Mouse (Mus musculus): ENCODE data around the gene CN725425. TPM values are rescaled to one million over a fixed set of nuclear protein-coding genes. Genes with fewer than 3 reads are reported as not detected.

Gene CN725425
- polyA plus RNA-seq, 1 experiment from 2014 or later, result 0.06 TPM

- 21% methylated on average over 9 of the region's 9 CpGs for WGBS (ENCODE audit: insufficient replicate concordance)
- no peak for ATAC-seq (ENCODE audit: insufficient read depth)
- no peaks in the 10 kb centered on the region for H3K27me3 ChIP-seq
- H3K4me2 ChIP-seq, result no peak overlapping the region
- peaks cover 7% of the 10 kb centered on the region for H3K4me1 ChIP-seq (replicated peaks)
- H3K4me3 ChIP-seq (replicated peaks), result no peak overlapping the region
- H3K27ac ChIP-seq (replicated peaks), result no peak overlapping the region
- H3K36me3 ChIP-seq (replicated peaks), result no peaks in the 10 kb centered on the region
- H3K9me3 ChIP-seq (replicated peaks), result no peaks in the 10 kb centered on the region
- no peak overlapping the region for H3K9ac ChIP-seq
Observed at GRCm38 (mm10) chr15:91178656-91179314, 20.5 kb upstream of the CN725425 start.

- no peak overlapping the region for H3K4me2 ChIP-seq
- 60% methylated on average over 15 of the region's 15 CpGs for WGBS (ENCODE audit: insufficient replicate concordance)
- no peak for ATAC-seq (ENCODE audit: insufficient read depth)
- H3K27ac ChIP-seq (replicated peaks), result peak overlapping the region; percentile 48; the same call in 1 of the 2 replicates
- H3K9ac ChIP-seq, result no peak overlapping the region
- no peak overlapping the region for H3K4me3 ChIP-seq (replicated peaks)
- no peaks in the 10 kb centered on the region for H3K36me3 ChIP-seq (replicated peaks)
- H3K4me1 ChIP-seq (replicated peaks), result peaks cover 7% of the 10 kb centered on the region
- no peaks in the 10 kb centered on the region for H3K9me3 ChIP-seq (replicated peaks)
- no peaks in the 10 kb centered on the region for H3K27me3 ChIP-seq
Observed at GRCm38 (mm10) chr15:91179911-91180622, 19.2 kb upstream of the CN725425 start.

- 71% methylated on average over 6 of the region's 6 CpGs for WGBS (ENCODE audit: insufficient replicate concordance)
- ATAC-seq (ENCODE audit: insufficient read depth), result no peak
- Histone ChIP-seq H3K4me1 (replicated peaks) (peaks cover 3% of the 10 kb centered on the region), H3K27ac (replicated peaks) (no peak overlapping the region), H3K4me3 (replicated peaks) (no peak overlapping the region), H3K36me3 (replicated peaks) (no peaks in the 10 kb centered on the region), H3K27me3 (peaks cover 6% of the 10 kb centered on the region; the same call in 1 of the 2 replicates), H3K9me3 (replicated peaks) (no peaks in the 10 kb centered on the region), H3K4me2 (no peak overlapping the region), H3K9ac (no peak overlapping the region)
Observed at GRCm38 (mm10) chr15:91186358-91186757, 12.9 kb upstream of the CN725425 start.

GRCm38 (mm10) chr15:91190026-91190425, 9.3 kb upstream of the CN725425 start:
- Histone ChIP-seq H3K36me3 (replicated peaks) (no peaks in the 10 kb centered on the region), H3K4me3 (replicated peaks) (peak overlapping the region; percentile 52), H3K9ac (no peak overlapping the region), H3K27ac (replicated peaks) (no peak overlapping the region), H3K4me1 (replicated peaks) (peaks cover 20% of the 10 kb centered on the region), H3K9me3 (replicated peaks) (no peaks in the 10 kb centered on the region), H3K27me3 (peaks cover 8% of the 10 kb centered on the region; the same call in 1 of the 2 replicates), H3K4me2 (peak overlapping the region; percentile 73)
- WGBS (ENCODE audit: insufficient replicate concordance), result 52% methylated on average over 4 of the region's 4 CpGs
- ATAC-seq (ENCODE audit: insufficient read depth), result no peak

GRCm38 (mm10) chr15:91190519-91191207, 8.6 kb upstream of the CN725425 start:
- 52% methylated on average over 17 of the region's 17 CpGs for WGBS (ENCODE audit: insufficient replicate concordance)
- Histone ChIP-seq H3K27ac (replicated peaks) (peak overlapping the region; percentile 60), H3K4me2 (peak overlapping the region; percentile 73), H3K36me3 (replicated peaks) (no peaks in the 10 kb centered on the region), H3K4me1 (replicated peaks) (peaks cover 20% of the 10 kb centered on the region), H3K9me3 (replicated peaks) (no peaks in the 10 kb centered on the region), H3K9ac (0 out of 2 replicates have a peak overlapping the region, but pooled peaks have one; percentile 7), H3K27me3 (peaks cover 8% of the 10 kb centered on the region; the same call in 1 of the 2 replicates), H3K4me3 (replicated peaks) (peak overlapping the region; percentile 52)
- no peak for ATAC-seq (ENCODE audit: insufficient read depth)

GRCm38 (mm10) chr15:91191412-91192222, 7.7 kb upstream of the CN725425 start, which contains the start of gene Abcd2:
Gene Abcd2 (minus strand): TSS chr15:91191799.
- Histone ChIP-seq H3K9me3 (replicated peaks) (no peaks in the 10 kb centered on the region), H3K27ac (replicated peaks) (peak within 1 kb of the TSS; percentile 60), H3K36me3 (replicated peaks) (no peaks in the 10 kb centered on the region), H3K9ac (peak within 1 kb of the TSS; percentile 12; the same call in 1 of the 2 replicates), H3K4me3 (replicated peaks) (peak within 1 kb of the TSS; percentile 52), H3K4me1 (replicated peaks) (peaks cover 20% of the 10 kb centered on the region), H3K4me2 (peak within 1 kb of the TSS; percentile 73), H3K27me3 (peaks cover 8% of the 10 kb centered on the region; the same call in 1 of the 2 replicates)
- peak; percentile 87 for ATAC-seq (ENCODE audit: insufficient read depth)
- WGBS (ENCODE audit: insufficient replicate concordance), result under 1% methylated on average over 22 of the region's 22 CpGs

GRCm38 (mm10) chr15:91192223-91192598, 7.1 kb upstream of the CN725425 start:
- Histone ChIP-seq H3K9me3 (replicated peaks) (no peaks in the 10 kb centered on the region), H3K27ac (replicated peaks) (peak overlapping the region; percentile 60), H3K9ac (peak overlapping the region; percentile 12; the same call in 1 of the 2 replicates), H3K36me3 (replicated peaks) (no peaks in the 10 kb centered on the region), H3K4me1 (replicated peaks) (peaks cover 20% of the 10 kb centered on the region), H3K4me2 (peak overlapping the region; percentile 73), H3K4me3 (replicated peaks) (peak overlapping the region; percentile 52), H3K27me3 (peaks cover 8% of the 10 kb centered on the region; the same call in 1 of the 2 replicates)
- 5% methylated on average over 7 of the region's 7 CpGs for WGBS (ENCODE audit: insufficient replicate concordance)
- ATAC-seq (ENCODE audit: insufficient read depth), result peak; percentile 46

GRCm38 (mm10) chr15:91200833-91201232, 1.5 kb downstream of the CN725425 start:
- Histone ChIP-seq H3K36me3 (replicated peaks) (no peaks in the 10 kb centered on the region), H3K4me3 (replicated peaks) (no peak overlapping the region), H3K4me1 (replicated peaks) (no peaks in the 10 kb centered on the region), H3K9ac (no peak overlapping the region), H3K27ac (replicated peaks) (no peak overlapping the region), H3K27me3 (no peaks in the 10 kb centered on the region), H3K9me3 (replicated peaks) (no peaks in the 10 kb centered on the region), H3K4me2 (no peak overlapping the region)
- ATAC-seq (ENCODE audit: insufficient read depth), result no peak
- 60% methylated on average over 1 of the region's 1 CpGs for WGBS (ENCODE audit: insufficient replicate concordance)

GRCm38 (mm10) chr15:91202486-91202885, 3.2 kb downstream of the CN725425 start:
- H3K4me3 ChIP-seq (replicated peaks), result no peak overlapping the region
- no peaks in the 10 kb centered on the region for H3K27me3 ChIP-seq
- no peak overlapping the region for H3K4me2 ChIP-seq
- no peaks in the 10 kb centered on the region for H3K4me1 ChIP-seq (replicated peaks)
- no peaks in the 10 kb centered on the region for H3K9me3 ChIP-seq (replicated peaks)
- H3K27ac ChIP-seq (replicated peaks), result no peak overlapping the region
- H3K9ac ChIP-seq, result no peak overlapping the region
- no peaks in the 10 kb centered on the region for H3K36me3 ChIP-seq (replicated peaks)
- WGBS (ENCODE audit: insufficient replicate concordance), result 73% methylated on average over 1 of the region's 1 CpGs
- ATAC-seq (ENCODE audit: insufficient read depth), result no peak

GRCm38 (mm10) chr15:91203521-91203920, 4.2 kb downstream of the CN725425 start:
- Histone ChIP-seq H3K4me3 (replicated peaks) (no peak overlapping the region), H3K9ac (no peak overlapping the region), H3K27ac (replicated peaks) (no peak overlapping the region), H3K9me3 (replicated peaks) (no peaks in the 10 kb centered on the region), H3K4me2 (no peak overlapping the region), H3K27me3 (no peaks in the 10 kb centered on the region), H3K36me3 (replicated peaks) (no peaks in the 10 kb centered on the region), H3K4me1 (replicated peaks) (no peaks in the 10 kb centered on the region)
- ATAC-seq (ENCODE audit: insufficient read depth), result no peak
- 64% methylated on average over 3 of the region's 3 CpGs for WGBS (ENCODE audit: insufficient replicate concordance)

Data from liver, embryonic 15.5 days (tissue).